Mouse (Mus musculus): Measurements from ENCODE around the gene Slc37a3. TPM values are rescaled to one million over a fixed set of nuclear protein-coding genes. Genes with fewer than 3 reads are reported as not detected.

Slc37a3 gene
- polyA plus RNA-seq, 2 experiments: 3.7 to 6.3 TPM

DNA sequence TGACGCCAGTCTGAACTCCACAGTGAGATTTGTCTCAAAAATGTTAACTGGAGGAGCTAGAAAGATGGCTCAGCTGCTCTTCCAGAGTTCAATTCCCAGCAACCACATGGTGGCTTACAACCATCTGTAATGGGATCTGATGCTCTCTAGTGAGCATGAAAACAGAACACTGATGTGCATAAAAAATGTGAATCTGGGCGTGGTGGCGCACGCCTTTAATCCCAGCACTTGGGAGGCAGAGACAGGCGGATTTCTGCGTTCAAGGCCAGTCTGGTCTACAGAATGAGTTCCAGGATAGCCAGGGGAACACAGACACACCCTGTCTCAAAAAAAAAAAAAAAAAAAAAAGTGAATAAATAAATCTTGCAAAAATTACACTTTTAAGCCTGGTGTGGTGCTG, 19.6 kb upstream of the Slc37a3 start:
- Histone ChIP-seq H3K36me3 (replicated peaks; ENCODE audit: control insufficient read depth, insufficient read depth, low read depth) (peaks cover 46% of the 10 kb centered on the region), H3K27me3 (ENCODE audit: control insufficient read depth, insufficient read depth, low read length) (no peaks in the 10 kb centered on the region), H3K9ac (replicated peaks) (no peak overlapping the region), H3K27ac (no peak overlapping the region), H3K4me3 (ENCODE audit: insufficient read depth in 1 of 2, low read depth in 2 of 2, low read length in 2 of 2) (no peak overlapping the region), H3K9me3 (ENCODE audit: control insufficient read depth, low read length) (no peaks in the 10 kb centered on the region), H3K4me1 (replicated peaks; ENCODE audit: control insufficient read depth in 2 of 2, insufficient read depth in 2 of 2, low read length in 1 of 2) (no peaks in the 10 kb centered on the region), H3K4me2 (ENCODE audit: low read depth) (no peak overlapping the region)
- no peak for TF ChIP-seq EP300 (IDR thresholded peaks at IDR 0.05; ENCODE audit: low read depth)
- TF ChIP-seq CTCF (IDR thresholded peaks at IDR 0.05; ENCODE audit: low read depth): no peak
- no peak for DNase-seq (ENCODE audit: low read depth in 3 of 3, low spot score in 3 of 3)
- ATAC-seq (ENCODE audit: insufficient read depth): no peak
- 91% methylated on average over 6 of the region's 6 CpGs for WGBS (ENCODE audit: insufficient replicate concordance)

GRCm38 (mm10) chr6:39395916-39396315, 18.4 kb upstream of the Slc37a3 start:
- no peak for TF ChIP-seq CTCF (IDR thresholded peaks at IDR 0.05; ENCODE audit: low read depth)
- no peak for TF ChIP-seq EP300 (IDR thresholded peaks at IDR 0.05; ENCODE audit: low read depth)
- 70% methylated on average over 4 of the region's 4 CpGs for WGBS (ENCODE audit: insufficient replicate concordance)
- DNase-seq (ENCODE audit: low read depth in 3 of 3, low spot score in 3 of 3) (no peak), ATAC-seq (ENCODE audit: insufficient read depth) (no peak)
- Histone ChIP-seq H3K36me3 (replicated peaks; ENCODE audit: control insufficient read depth, insufficient read depth, low read depth) (peaks cover 37% of the 10 kb centered on the region), H3K4me2 (ENCODE audit: low read depth) (no peak overlapping the region), H3K27me3 (ENCODE audit: control insufficient read depth, insufficient read depth, low read length) (no peaks in the 10 kb centered on the region), H3K9ac (replicated peaks) (no peak overlapping the region), H3K27ac (no peak overlapping the region), H3K4me1 (replicated peaks; ENCODE audit: control insufficient read depth in 2 of 2, insufficient read depth in 2 of 2, low read length in 1 of 2) (no peaks in the 10 kb centered on the region), H3K9me3 (ENCODE audit: control insufficient read depth, low read length) (no peaks in the 10 kb centered on the region), H3K4me3 (ENCODE audit: insufficient read depth in 1 of 2, low read depth in 2 of 2, low read length in 2 of 2) (no peak overlapping the region)

DNA sequence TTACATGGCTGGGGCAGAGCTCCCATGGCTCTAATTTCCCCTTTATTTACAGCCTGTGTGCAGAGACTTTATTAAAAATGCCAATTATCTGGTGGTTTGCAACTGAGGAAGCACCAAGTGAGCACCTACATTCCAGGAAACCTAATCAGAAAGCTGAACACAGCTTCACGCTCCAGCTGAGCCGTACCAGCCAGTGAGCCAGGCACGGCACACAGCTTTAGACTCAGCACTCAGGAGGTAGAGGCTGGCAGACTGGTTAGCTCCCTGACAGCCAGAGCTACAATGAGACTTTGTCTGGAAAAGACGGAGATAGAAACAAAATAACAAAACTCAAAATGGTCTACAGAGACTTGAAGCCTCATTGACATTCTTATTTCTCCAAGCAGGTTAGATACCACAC, 18.0 kb upstream of the Slc37a3 start:
- ATAC-seq (ENCODE audit: insufficient read depth) (no peak), DNase-seq (ENCODE audit: low read depth in 3 of 3, low spot score in 3 of 3) (no peak)
- H3K4me2 ChIP-seq (ENCODE audit: low read depth): no peak overlapping the region
- TF ChIP-seq CTCF (IDR thresholded peaks at IDR 0.05; ENCODE audit: low read depth) (no peak), EP300 (IDR thresholded peaks at IDR 0.05; ENCODE audit: low read depth) (no peak)
- no peaks in the 10 kb centered on the region for H3K27me3 ChIP-seq (ENCODE audit: control insufficient read depth, insufficient read depth, low read length)
- H3K4me3 ChIP-seq (ENCODE audit: insufficient read depth in 1 of 2, low read depth in 2 of 2, low read length in 2 of 2): no peak overlapping the region
- H3K4me1 ChIP-seq (replicated peaks; ENCODE audit: control insufficient read depth in 2 of 2, insufficient read depth in 2 of 2, low read length in 1 of 2): no peaks in the 10 kb centered on the region
- H3K9me3 ChIP-seq (ENCODE audit: control insufficient read depth, low read length): no peaks in the 10 kb centered on the region
- 84% methylated on average over 4 of the region's 4 CpGs for WGBS (ENCODE audit: insufficient replicate concordance)
- H3K36me3 ChIP-seq (replicated peaks; ENCODE audit: control insufficient read depth, insufficient read depth, low read depth): peaks cover 32% of the 10 kb centered on the region
- H3K27ac ChIP-seq: no peak overlapping the region
- H3K9ac ChIP-seq (replicated peaks): no peak overlapping the region

GRCm38 (mm10) chr6:39389988-39390387, 12.5 kb upstream of the Slc37a3 start:
- H3K9me3 ChIP-seq (ENCODE audit: control insufficient read depth, low read length): no peaks in the 10 kb centered on the region
- no peak overlapping the region for H3K4me2 ChIP-seq (ENCODE audit: low read depth)
- H3K4me1 ChIP-seq (replicated peaks; ENCODE audit: control insufficient read depth in 2 of 2, insufficient read depth in 2 of 2, low read length in 1 of 2): no peaks in the 10 kb centered on the region
- no peak for ATAC-seq (ENCODE audit: insufficient read depth)
- H3K27me3 ChIP-seq (ENCODE audit: control insufficient read depth, insufficient read depth, low read length): no peaks in the 10 kb centered on the region; the same call in 1 of the 2 replicates
- no peaks in the 10 kb centered on the region for H3K36me3 ChIP-seq (replicated peaks; ENCODE audit: control insufficient read depth, insufficient read depth, low read depth)
- no peak overlapping the region for H3K9ac ChIP-seq (replicated peaks)
- no peak for DNase-seq (ENCODE audit: low read depth in 3 of 3, low spot score in 3 of 3)
- no peak overlapping the region for H3K4me3 ChIP-seq (ENCODE audit: insufficient read depth in 1 of 2, low read depth in 2 of 2, low read length in 2 of 2)
- 76% methylated on average over 2 of the region's 2 CpGs for WGBS (ENCODE audit: insufficient replicate concordance)
- H3K27ac ChIP-seq: no peak overlapping the region
- TF ChIP-seq CTCF (IDR thresholded peaks at IDR 0.05; ENCODE audit: low read depth) (no peak), EP300 (IDR thresholded peaks at IDR 0.05; ENCODE audit: low read depth) (no peak)

GRCm38 (mm10) chr6:39381125-39381880, 3.8 kb upstream of the Slc37a3 start, which contains the start of gene Rab19:
Rab19 (plus strand) TSS chr6:39381175.
- Histone ChIP-seq H3K27me3 (ENCODE audit: control insufficient read depth, insufficient read depth, low read length) (peaks cover 29% of the 10 kb centered on the region), H3K4me2 (ENCODE audit: low read depth) (peak within 1 kb of the TSS; percentile 52), H3K4me3 (ENCODE audit: insufficient read depth in 1 of 2, low read depth in 2 of 2, low read length in 2 of 2) (peak within 1 kb of the TSS; percentile 22 to 46), H3K36me3 (replicated peaks; ENCODE audit: control insufficient read depth, insufficient read depth, low read depth) (no peaks in the 10 kb centered on the region), H3K4me1 (replicated peaks; ENCODE audit: control insufficient read depth in 2 of 2, insufficient read depth in 2 of 2, low read length in 1 of 2) (peaks cover 0 to 7% of the 10 kb centered on the region in 2 experiments; a peak in 3 of 4 replicates), H3K27ac (no peak within 1 kb of the TSS), H3K9ac (replicated peaks) (no peak within 1 kb of the TSS), H3K9me3 (ENCODE audit: control insufficient read depth, low read length) (no peaks in the 10 kb centered on the region)
- TF ChIP-seq EP300 (IDR thresholded peaks at IDR 0.05; ENCODE audit: low read depth) (no peak), CTCF (IDR thresholded peaks at IDR 0.05; ENCODE audit: low read depth) (no peak)
- DNase-seq (ENCODE audit: low read depth in 3 of 3, low spot score in 3 of 3): no peak
- no peak for ATAC-seq (ENCODE audit: insufficient read depth)
- WGBS (ENCODE audit: insufficient replicate concordance): under 1% methylated on average over 20 of the region's 20 CpGs

All from liver, embryonic 14.5 days (tissue).